Comparison of ENCODE assay signal across 21 mouse cellular contexts in genomic region chr11:102331806-102332205, GRCm38 (mm10).
"Had no signal": no experiment of that assay in that cellular context is flagged by ENCODE, and none has a peak within 500 bp of the region (broad histone marks: within the 10 kb centered on the region; RNA-seq: fewer than 3 reads in every experiment).

No protein-coding gene starts in this region.

- H3K9me3 ChIP-seq: heart, embryonic 13.5 days; heart, embryonic 15.5 days; hindbrain, embryonic 13.5 days; hindbrain, embryonic 15.5 days; limb, embryonic 12.5 days; liver, embryonic 12.5 days had no signal

- DNase-seq: gastrocnemius, postnatal 14 days; gastrocnemius, postnatal 36 days; heart, adult 2 months; heart, postnatal 14 days; heart, postnatal 36 days; kidney, adult 11 months; kidney, adult 2 months; kidney, adult 9 months; kidney, postnatal 10 days; kidney, postnatal 25 days; kidney, postnatal 4 days; left cerebral cortex, postnatal 4 days had no signal

- H3K4me3 ChIP-seq: heart, adult 2 months; heart, embryonic 13.5 days; heart, embryonic 15.5 days; hindbrain, embryonic 13.5 days; hindbrain, embryonic 15.5 days; layer of hippocampus, adult 2 months; limb, embryonic 12.5 days; liver, embryonic 12.5 days had no signal

- H3K36me3 ChIP-seq: heart, embryonic 13.5 days; heart, embryonic 15.5 days; hindbrain, embryonic 13.5 days; hindbrain, embryonic 15.5 days; limb, embryonic 12.5 days; liver, embryonic 12.5 days had no signal

- H3K9ac ChIP-seq: heart, embryonic 13.5 days; heart, embryonic 15.5 days; hindbrain, embryonic 13.5 days; hindbrain, embryonic 15.5 days; limb, embryonic 12.5 days; liver, embryonic 12.5 days; liver, embryonic 14.5 days had no signal

- H3K4me1 ChIP-seq: limb, embryonic 12.5 days had no signal

- H3K27me3 ChIP-seq: heart, embryonic 13.5 days; heart, embryonic 15.5 days; hindbrain, embryonic 15.5 days; limb, embryonic 12.5 days had no signal

- H3K27ac ChIP-seq: heart, adult 2 months; heart, embryonic 13.5 days; heart, embryonic 15.5 days; hindbrain, embryonic 13.5 days; hindbrain, embryonic 15.5 days; hindbrain, postnatal 0 days; layer of hippocampus, adult 2 months; limb, embryonic 12.5 days; liver, embryonic 12.5 days; liver, embryonic 14.5 days had no signal
